Mouse (Mus musculus): ENCODE results near the gene Mtrr. TPM values are rescaled to one million over a fixed set of nuclear protein-coding genes. Genes with fewer than 3 reads are reported as not detected.
A peak's percentile ranks its signal among the peaks of the same experiment; 100 is the strongest.

Gene Mtrr
- total RNA-seq (2021), result 10 to 100 TPM; 24.0 to 26.8 TPM
- long read RNA-seq, experiment 1, transcript Mtrr-201 (15 exons, 3,692 nt), result major isoform, 6 of 14 reads
- long read RNA-seq, experiment 1, partial matches to known transcripts, result 2 of 14 reads
- long read RNA-seq, experiment 1, other reads (novel, unspliced or antisense), result 4 of 14 reads
- long read RNA-seq, experiment 2, transcript Mtrr-201 (15 exons, 3,692 nt), result major isoform, 10 of 22 reads
- long read RNA-seq, experiment 2, partial matches to known transcripts, result 4 of 22 reads
- long read RNA-seq, experiment 2, other reads (novel, unspliced or antisense), result 7 of 22 reads

GRCm38 (mm10) chr13:68581747-68582516 lies at the start of gene Mtrr, which contains the start of gene Fastkd3:
Mtrr (minus strand) TSS chr13:68582149.
Fastkd3 (plus strand) TSS chr13:68582234.
- peak; percentile 97 to 99 for DNase-seq (ENCODE audit: low spot score in 2 of 2)
- Histone ChIP-seq H3K4me3 (peak within 1 kb of the TSS; percentile 85), H3K27ac (peak within 1 kb of the TSS; percentile 90)
- TF ChIP-seq CTCF (conservative IDR thresholded peaks at IDR 0.05), result no peak

- TF ChIP-seq CTCF (conservative IDR thresholded peaks at IDR 0.05), result no peak
- Histone ChIP-seq H3K4me3 (no peak overlapping the region), H3K27ac (no peak overlapping the region; the same call in 1 of the 2 replicates)
- DNase-seq (ENCODE audit: low spot score in 2 of 2), result no peak
Observed at GRCm38 (mm10) chr13:68627041-68627440, 45.1 kb upstream of the Mtrr start.

DNA sequence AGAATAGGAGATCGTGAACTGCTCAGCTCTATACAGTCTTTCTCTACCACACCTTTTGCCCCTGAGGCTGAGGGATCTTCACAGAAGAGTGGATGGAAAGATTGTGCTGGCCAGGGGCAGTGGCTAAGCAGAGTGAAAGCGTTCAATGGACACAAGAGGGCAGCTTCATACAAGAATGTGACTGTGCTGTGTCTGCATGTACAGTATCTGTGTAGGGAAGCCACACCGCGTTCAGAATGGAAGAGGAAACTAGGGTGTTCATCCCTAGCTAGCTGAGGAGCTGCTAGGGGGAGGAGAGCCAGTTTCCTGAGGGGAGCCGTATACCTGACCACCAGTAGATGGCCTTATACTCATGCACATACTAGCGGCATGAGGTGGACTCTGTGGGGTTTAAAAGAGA lies 40.8 kb upstream of the Mtrr start:
- no peak overlapping the region for H3K4me3 ChIP-seq
- peak overlapping the region; percentile 71 for H3K27ac ChIP-seq
- peak; percentile 68 for TF ChIP-seq CTCF (conservative IDR thresholded peaks at IDR 0.05)
- no peak for DNase-seq (ENCODE audit: low spot score in 2 of 2)

DNA sequence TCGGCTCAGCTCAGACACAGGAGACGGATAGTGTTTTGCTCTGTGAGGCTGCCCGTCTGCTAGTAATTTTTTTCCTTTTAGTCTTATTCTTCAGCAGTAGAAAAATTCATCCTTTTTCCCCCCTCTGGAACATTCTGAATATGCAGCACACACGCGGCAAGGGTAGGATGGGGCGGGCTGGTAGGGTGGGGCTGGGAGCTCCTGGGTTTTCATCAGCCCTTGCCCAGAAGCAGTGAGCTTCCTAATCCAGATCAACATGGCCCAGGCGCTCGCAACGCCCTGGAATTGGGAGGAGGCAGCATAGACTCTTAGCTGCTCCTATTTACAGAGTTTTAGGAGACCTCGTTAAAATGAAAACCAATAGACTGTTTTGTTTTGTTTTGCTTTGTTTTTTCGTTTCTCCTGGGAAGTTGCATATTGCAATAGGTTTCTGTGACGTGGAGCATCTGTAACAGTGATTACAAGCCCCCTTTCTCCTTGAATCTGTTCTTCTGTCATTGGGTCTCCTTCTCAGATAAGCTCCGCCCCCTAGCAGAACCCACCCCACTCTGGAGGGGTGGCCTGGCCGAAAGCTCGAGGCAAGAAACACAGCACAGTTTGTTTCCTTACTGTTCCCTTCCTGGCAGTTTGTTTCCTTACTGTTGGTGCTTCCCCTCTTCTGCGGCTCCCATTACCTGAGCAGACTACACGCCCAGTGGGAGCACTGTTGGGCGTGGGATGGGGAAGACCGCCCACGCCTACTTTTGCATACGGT lies 25.9 kb upstream of the Mtrr start:
- Histone ChIP-seq H3K27ac (peak overlapping the region; percentile 87), H3K4me3 (peak overlapping the region; percentile 27)
- no peak for TF ChIP-seq CTCF (conservative IDR thresholded peaks at IDR 0.05)
- DNase-seq (ENCODE audit: low spot score in 2 of 2), result no peak

- TF ChIP-seq CTCF (conservative IDR thresholded peaks at IDR 0.05), result no peak
- Histone ChIP-seq H3K27ac (0 out of 2 replicates have a peak overlapping the region, but pooled peaks have one; percentile 44), H3K4me3 (peak overlapping the region; percentile 32)
- DNase-seq (ENCODE audit: low spot score in 2 of 2), result no peak
Observed at GRCm38 (mm10) chr13:68605689-68606126, 23.8 kb upstream of the Mtrr start.

DNA sequence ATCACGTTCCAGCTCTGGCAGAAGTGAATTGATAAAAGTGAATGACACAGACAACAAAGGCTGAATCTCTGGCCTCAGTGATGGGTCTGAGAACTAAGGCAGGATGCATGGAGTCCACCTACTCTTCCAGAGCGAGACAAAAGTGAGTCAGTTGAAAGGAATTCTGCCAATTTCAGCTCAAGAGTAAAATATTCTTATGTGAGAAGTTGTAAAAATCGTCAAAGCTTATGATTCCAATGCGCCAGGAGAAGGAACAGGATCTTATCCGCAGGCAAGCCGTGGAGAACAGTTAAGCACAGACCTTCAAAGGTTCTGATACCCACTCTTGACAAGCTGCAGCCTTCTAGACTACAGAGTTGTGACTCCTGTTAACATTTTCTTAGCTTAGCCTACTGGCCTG lies 21.1 kb upstream of the Mtrr start:
- TF ChIP-seq CTCF (conservative IDR thresholded peaks at IDR 0.05), result no peak
- DNase-seq (ENCODE audit: low spot score in 2 of 2), result no peak
- Histone ChIP-seq H3K4me3 (no peak overlapping the region), H3K27ac (peak overlapping the region; percentile 44; the same call in 1 of the 2 replicates)

GRCm38 (mm10) chr13:68601184-68601583 lies 19.2 kb upstream of the Mtrr start:
- DNase-seq (ENCODE audit: low spot score in 2 of 2), result peak in 1 of 2 experiments; percentile 57
- TF ChIP-seq CTCF (conservative IDR thresholded peaks at IDR 0.05), result peak; percentile 91
- Histone ChIP-seq H3K27ac (peak overlapping the region; percentile 67), H3K4me3 (no peak overlapping the region)

GRCm38 (mm10) chr13:68598953-68599352 lies 17.0 kb upstream of the Mtrr start:
- Histone ChIP-seq H3K27ac (no peak overlapping the region), H3K4me3 (no peak overlapping the region)
- peak; percentile 68 for TF ChIP-seq CTCF (conservative IDR thresholded peaks at IDR 0.05)
- DNase-seq (ENCODE audit: low spot score in 2 of 2), result no peak

DNA sequence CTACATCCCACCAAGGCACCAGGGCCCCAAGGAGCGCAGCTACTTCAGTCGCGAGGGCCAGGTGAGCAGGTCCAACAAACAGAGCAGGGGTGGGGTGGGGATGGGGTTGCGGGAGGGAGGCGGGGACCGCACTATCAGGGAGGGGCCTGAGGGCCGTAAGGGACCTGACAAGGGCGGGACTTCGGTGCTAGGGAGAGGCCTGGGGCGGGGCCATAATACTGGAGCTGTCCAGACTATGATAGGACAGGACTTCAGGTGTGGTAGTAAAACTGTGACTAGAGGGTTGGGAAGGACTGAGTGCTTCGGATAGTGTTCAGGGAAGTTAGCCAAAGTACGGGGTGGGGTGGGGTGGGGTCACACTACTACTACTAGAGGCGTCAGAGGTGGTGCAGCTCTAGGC lies 15.7 kb upstream of the Mtrr start:
- Histone ChIP-seq H3K4me3 (peak overlapping the region; percentile 54), H3K27ac (peak overlapping the region; percentile 50)
- no peak for DNase-seq (ENCODE audit: low spot score in 2 of 2)
- no peak for TF ChIP-seq CTCF (conservative IDR thresholded peaks at IDR 0.05)

DNA sequence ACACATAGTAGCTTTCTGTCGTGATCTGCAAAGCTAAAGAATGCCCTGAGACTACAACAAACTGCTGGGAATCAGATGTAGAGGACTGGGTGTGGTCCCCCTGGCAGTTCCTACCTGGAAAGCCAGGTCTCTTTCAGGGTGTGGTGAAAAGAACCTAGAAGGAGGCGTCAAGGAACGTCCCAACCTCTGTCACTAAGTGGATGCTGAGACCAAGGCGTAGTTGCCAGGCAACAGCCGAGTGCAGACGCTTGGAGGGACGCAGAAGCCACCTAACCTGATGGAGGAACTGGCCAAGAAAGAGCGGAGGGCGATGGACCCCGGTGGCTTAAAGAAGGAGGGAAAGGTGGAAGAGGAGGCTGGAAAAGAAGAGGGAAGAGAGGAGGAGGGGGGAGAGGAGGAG lies 15.2 kb upstream of the Mtrr start, which contains the start of gene 1700001L19Rik:
TSS of gene 1700001L19Rik (plus strand) at position 223 of the 400 bp plus-strand sequence.
- Histone ChIP-seq H3K27ac (peak within 1 kb of the TSS; percentile 50), H3K4me3 (peak within 1 kb of the TSS; percentile 54)
- TF ChIP-seq CTCF (conservative IDR thresholded peaks at IDR 0.05), result no peak
- DNase-seq (ENCODE audit: low spot score in 2 of 2), result peak in 1 of 2 experiments; percentile 48

- H3K4me3 ChIP-seq, result no peak overlapping the region
- DNase-seq (ENCODE audit: low spot score in 2 of 2), result no peak
- no peak overlapping the region for H3K27ac ChIP-seq
- peak; percentile 59 for TF ChIP-seq CTCF (conservative IDR thresholded peaks at IDR 0.05)
Observed at GRCm38 (mm10) chr13:68593797-68594196, 11.8 kb upstream of the Mtrr start.

- no peak overlapping the region for H3K27ac ChIP-seq
- TF ChIP-seq CTCF (conservative IDR thresholded peaks at IDR 0.05), result no peak
- DNase-seq (ENCODE audit: low spot score in 2 of 2), result no peak
- no peak overlapping the region for H3K4me3 ChIP-seq
Observed at GRCm38 (mm10) chr13:68588352-68588751, 6.4 kb upstream of the Mtrr start.

DNA sequence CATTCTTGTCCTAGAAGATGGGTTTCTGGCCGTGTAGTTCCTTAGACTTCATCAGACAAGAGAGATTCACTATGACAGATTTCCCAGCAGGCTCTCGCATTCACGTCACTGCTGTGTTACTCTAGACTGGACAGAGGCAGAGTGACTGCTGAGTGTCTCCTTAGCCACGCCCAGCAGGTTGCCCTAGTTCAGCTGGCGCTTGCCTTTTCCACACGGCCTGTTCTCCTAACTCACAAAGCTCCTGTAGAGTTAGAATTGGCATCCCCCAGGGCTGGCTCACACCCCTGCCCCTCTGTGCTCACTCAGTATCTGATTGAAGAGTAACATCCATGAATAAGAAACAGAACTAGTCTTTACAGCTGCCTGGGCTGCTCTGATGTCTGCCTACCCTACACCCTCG lies 3.5 kb upstream of the Mtrr start:
- no peak for TF ChIP-seq CTCF (conservative IDR thresholded peaks at IDR 0.05)
- no peak for DNase-seq (ENCODE audit: low spot score in 2 of 2)
- H3K27ac ChIP-seq, result no peak overlapping the region
- no peak overlapping the region for H3K4me3 ChIP-seq
